Mouse (Mus musculus) T-helper 1 cell (primary cell): Measurements from ENCODE around the gene Akr1b10.
"Not testable (repeated sequence)": the region's sequence is repeated elsewhere in the genome, so short reads cannot be mapped to it uniquely, and the experiment has no call there.

Source experiments
- in situ Hi-C: fragments of 300-600 bp; cut with MboI, MseI; formaldehyde crosslinking; loops from one replicate; pipeline ENCODE4 v1.15.1; 2025; ENCODE audit warnings: high pct_unique_total_duplicates

Gene Akr1b10

GRCm38 (mm10) chr6:34371700-34372351 lies 12.2 kb upstream of the Akr1b10 start:
- in situ Hi-C loops = no loop called here

- in situ Hi-C loops = no loop called here
These were observed 10.2 kb upstream of the Akr1b10 start for GRCm38 (mm10) chr6:34373841-34374240.

- in situ Hi-C loops = not testable (repeated sequence)
These were observed 8.1 kb upstream of the Akr1b10 start for GRCm38 (mm10) chr6:34375888-34376287.

- in situ Hi-C loops = no loop called here
These were observed 617 bp upstream of the Akr1b10 start for GRCm38 (mm10) chr6:34383401-34383800.

- in situ Hi-C loops = no loop called here
These were observed 818 bp downstream of the Akr1b10 start for GRCm38 (mm10) chr6:34384701-34385370.

- in situ Hi-C loops = no loop called here
These were observed 4.6 kb downstream of the Akr1b10 start for GRCm38 (mm10) chr6:34388420-34389156.

GRCm38 (mm10) chr6:34395897-34396296 lies 11.9 kb downstream of the Akr1b10 start:
- in situ Hi-C loops = no loop called here

GRCm38 (mm10) chr6:34398431-34398830 lies 14.4 kb downstream of the Akr1b10 start:
- in situ Hi-C loops = no loop called here

GRCm38 (mm10) chr6:34399606-34400220 lies 15.7 kb downstream of the Akr1b10 start:
- in situ Hi-C loops = no loop called here

- in situ Hi-C loops = no loop called here
These were observed 16.7 kb downstream of the Akr1b10 start for GRCm38 (mm10) chr6:34400696-34401095.

GRCm38 (mm10) chr6:34406746-34407145 lies 22.7 kb downstream of the Akr1b10 start:
- in situ Hi-C loops = no loop called here

- in situ Hi-C loops = no loop called here
These were observed 23.4 kb downstream of the Akr1b10 start for GRCm38 (mm10) chr6:34407403-34407802.

GRCm38 (mm10) chr6:34412023-34412422 lies 28.0 kb downstream of the Akr1b10 start, which contains the start of gene Akr1b7:
Akr1b7 (plus strand) TSS chr6:34412334.
- in situ Hi-C loops = loop anchor here (10.0 kb wide), 1 partner anchor 527 kb away; no protein-coding TSS in a partner anchor

GRCm38 (mm10) chr6:34412688-34413087 lies 28.7 kb downstream of the Akr1b10 start:
- in situ Hi-C loops = loop anchor here (10.0 kb wide), 1 partner anchor 528 kb away; no protein-coding TSS in a partner anchor

GRCm38 (mm10) chr6:34413386-34413785 lies 29.4 kb downstream of the Akr1b10 start:
- in situ Hi-C loops = loop anchor here (10.0 kb wide), 1 partner anchor 529 kb away; no protein-coding TSS in a partner anchor

GRCm38 (mm10) chr6:34416521-34416920 lies 32.5 kb downstream of the Akr1b10 start:
- in situ Hi-C loops = loop anchor here (10.0 kb wide), 1 partner anchor 532 kb away; no protein-coding TSS in a partner anchor

- in situ Hi-C loops = loop anchor here (10.0 kb wide), 1 partner anchor 534 kb away; no protein-coding TSS in a partner anchor
These were observed 35.1 kb downstream of the Akr1b10 start for GRCm38 (mm10) chr6:34419071-34419470.

GRCm38 (mm10) chr6:34439006-34439405 lies 55.0 kb downstream of the Akr1b10 start:
- in situ Hi-C loops = no loop called here

- in situ Hi-C loops = no loop called here
These were observed 57.7 kb downstream of the Akr1b10 start for GRCm38 (mm10) chr6:34441556-34442257.

GRCm38 (mm10) chr6:34443791-34444190 lies 59.8 kb downstream of the Akr1b10 start:
- in situ Hi-C loops = no loop called here
